Mouse (Mus musculus) erythroblast, embryonic 14.5 days (primary cell): ENCODE data around the gene Prdx6b. TPM values are rescaled to one million over a fixed set of nuclear protein-coding genes. Genes with fewer than 3 reads are reported as not detected.

Source experiments
- H3K27me3 ChIP-seq: 2 replicates; pipeline ENCODE4 v1.6.1; 2012; ENCODE audit warnings: inconsistent platforms; ENCODE audit not compliant: control insufficient read depth
- H3K36me3 ChIP-seq: 2 replicates; pipeline ENCODE4 v1.6.1; 2012; ENCODE audit warnings: mild to moderate bottlenecking, inconsistent platforms; ENCODE audit not compliant: control insufficient read depth
- H3K4me1 ChIP-seq: 2 replicates; pipeline ENCODE4 v1.6.1; 2012; ENCODE audit warnings: inconsistent platforms; ENCODE audit not compliant: control insufficient read depth
- H3K4me3 ChIP-seq: replicated peaks from 2 replicates; pipeline ENCODE3; 2012; ENCODE audit warnings: moderate library complexity, mild to moderate bottlenecking, inconsistent platforms
- H3K9me3 ChIP-seq: 2 replicates; pipeline ENCODE4 v1.6.1; 2012; ENCODE audit warnings: low read length, inconsistent platforms, mixed read lengths; ENCODE audit not compliant: control insufficient read depth
- GATA1 ChIP-seq: IDR thresholded peaks from 2 replicates; pipeline ENCODE4 v1.6.1; 2012; ENCODE audit warnings: low read length, inconsistent platforms, mixed read lengths
- TAL1 ChIP-seq: IDR thresholded peaks from 3 replicates; pipeline ENCODE4 v1.6.1; 2012; ENCODE audit warnings: low read length, inconsistent platforms, mixed read lengths
- polyA plus RNA-seq: library from polyadenylated mRNA; stranded (reverse); fragments of >175 nt; gene quantifications from 2 replicates; pipeline ENCODE4 v1.2.3, GENCODE M21; 2012

Prdx6b gene
- polyA plus RNA-seq, 1 experiment = 0.07 TPM

GRCm38 (mm10) chr2:80275136-80275535, 17.1 kb upstream of the Prdx6b start:
- TF ChIP-seq GATA1 (no peak), TAL1 (no peak)
- Histone ChIP-seq H3K27me3 (no peaks in the 10 kb centered on the region), H3K4me1 (no peaks in the 10 kb centered on the region), H3K9me3 (no peaks in the 10 kb centered on the region), H3K4me3 (no peak overlapping the region), H3K36me3 (no peaks in the 10 kb centered on the region)

DNA sequence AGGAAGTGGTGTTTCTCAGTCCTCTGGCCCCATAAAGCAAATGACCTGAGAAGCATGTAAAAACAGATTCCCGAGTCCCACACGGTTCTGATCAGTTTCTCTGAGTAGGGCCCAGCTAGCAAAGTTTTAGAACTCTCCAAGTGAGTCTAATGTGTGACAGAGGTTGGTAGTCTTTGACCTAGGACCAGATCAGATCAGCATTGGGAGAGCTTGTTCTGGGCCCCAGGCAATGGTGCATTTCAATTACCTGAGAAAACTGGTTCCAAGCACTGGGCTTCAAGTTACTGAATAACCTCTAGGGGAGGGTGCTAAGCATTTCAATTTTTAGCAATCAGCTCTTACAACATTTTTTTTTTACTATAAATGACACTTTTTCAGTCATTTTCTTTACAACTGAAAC, 10.1 kb upstream of the Prdx6b start:
- no peaks in the 10 kb centered on the region for H3K27me3 ChIP-seq
- no peak overlapping the region for H3K4me3 ChIP-seq
- no peaks in the 10 kb centered on the region for H3K36me3 ChIP-seq
- no peaks in the 10 kb centered on the region for H3K4me1 ChIP-seq
- H3K9me3 ChIP-seq = no peaks in the 10 kb centered on the region
- TF ChIP-seq TAL1 (no peak), GATA1 (no peak)

GRCm38 (mm10) chr2:80286397-80286796, 5.9 kb upstream of the Prdx6b start:
- Histone ChIP-seq H3K27me3 (no peaks in the 10 kb centered on the region), H3K4me3 (no peak overlapping the region), H3K9me3 (no peaks in the 10 kb centered on the region), H3K36me3 (no peaks in the 10 kb centered on the region), H3K4me1 (no peaks in the 10 kb centered on the region)
- TF ChIP-seq TAL1 = no peak
- TF ChIP-seq GATA1 = no peak

- Histone ChIP-seq H3K4me3 (no peak overlapping the region), H3K36me3 (no peaks in the 10 kb centered on the region), H3K4me1 (no peaks in the 10 kb centered on the region), H3K9me3 (no peaks in the 10 kb centered on the region), H3K27me3 (no peaks in the 10 kb centered on the region)
- TF ChIP-seq GATA1 = no peak
- TF ChIP-seq TAL1 = no peak
Measured at GRCm38 (mm10) chr2:80298334-80298733, 6.1 kb downstream of the Prdx6b start.

- Histone ChIP-seq H3K36me3 (no peaks in the 10 kb centered on the region), H3K9me3 (no peaks in the 10 kb centered on the region), H3K4me3 (no peak overlapping the region), H3K4me1 (no peaks in the 10 kb centered on the region), H3K27me3 (no peaks in the 10 kb centered on the region)
- TF ChIP-seq TAL1 (no peak), GATA1 (no peak)
Measured at GRCm38 (mm10) chr2:80300806-80301205, 8.5 kb downstream of the Prdx6b start.

- Histone ChIP-seq H3K36me3 (no peaks in the 10 kb centered on the region), H3K4me3 (no peak overlapping the region), H3K4me1 (no peaks in the 10 kb centered on the region), H3K9me3 (no peaks in the 10 kb centered on the region), H3K27me3 (no peaks in the 10 kb centered on the region)
- no peak for TF ChIP-seq GATA1
Measured at GRCm38 (mm10) chr2:80303957-80304356, 11.7 kb downstream of the Prdx6b start.

DNA sequence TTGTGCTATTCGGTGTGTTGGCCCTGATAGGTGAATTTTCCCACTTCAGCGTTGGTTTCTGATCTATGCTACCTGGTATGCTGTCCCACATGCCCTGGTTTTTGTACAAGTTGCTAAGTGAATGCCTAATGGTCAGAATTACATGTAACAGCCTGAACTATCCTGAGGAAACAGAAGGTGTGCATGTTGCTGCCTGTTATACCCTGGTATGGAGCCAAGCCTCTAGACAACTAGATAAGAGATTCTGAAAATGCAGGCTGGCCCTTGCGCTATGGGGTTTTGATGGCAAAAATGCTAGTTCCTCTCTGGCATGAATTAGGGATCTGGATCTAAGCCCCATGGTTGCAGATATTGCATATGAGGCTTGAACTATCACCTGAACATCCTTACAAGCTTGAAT, 15.4 kb downstream of the Prdx6b start:
- Histone ChIP-seq H3K4me1 (no peaks in the 10 kb centered on the region), H3K36me3 (no peaks in the 10 kb centered on the region), H3K9me3 (no peaks in the 10 kb centered on the region), H3K4me3 (no peak overlapping the region), H3K27me3 (0 out of 2 replicates have a peak, but pooled peaks cover 3% of the 10 kb centered on the region)
- TF ChIP-seq TAL1 = no peak
- no peak for TF ChIP-seq GATA1

- Histone ChIP-seq H3K9me3 (no peaks in the 10 kb centered on the region), H3K27me3 (0 out of 2 replicates have a peak, but pooled peaks cover 3% of the 10 kb centered on the region), H3K36me3 (no peaks in the 10 kb centered on the region), H3K4me1 (peaks cover 4% of the 10 kb centered on the region), H3K4me3 (no peak overlapping the region)
- no peak for TF ChIP-seq TAL1
- TF ChIP-seq GATA1 = no peak
Measured at GRCm38 (mm10) chr2:80309775-80310174, 17.5 kb downstream of the Prdx6b start.

GRCm38 (mm10) chr2:80310772-80311171, 18.5 kb downstream of the Prdx6b start:
- Histone ChIP-seq H3K4me3 (no peak overlapping the region), H3K27me3 (0 out of 2 replicates have a peak, but pooled peaks cover 3% of the 10 kb centered on the region), H3K9me3 (no peaks in the 10 kb centered on the region), H3K4me1 (peaks cover 8% of the 10 kb centered on the region), H3K36me3 (no peaks in the 10 kb centered on the region)
- TF ChIP-seq GATA1 (no peak), TAL1 (no peak)

DNA sequence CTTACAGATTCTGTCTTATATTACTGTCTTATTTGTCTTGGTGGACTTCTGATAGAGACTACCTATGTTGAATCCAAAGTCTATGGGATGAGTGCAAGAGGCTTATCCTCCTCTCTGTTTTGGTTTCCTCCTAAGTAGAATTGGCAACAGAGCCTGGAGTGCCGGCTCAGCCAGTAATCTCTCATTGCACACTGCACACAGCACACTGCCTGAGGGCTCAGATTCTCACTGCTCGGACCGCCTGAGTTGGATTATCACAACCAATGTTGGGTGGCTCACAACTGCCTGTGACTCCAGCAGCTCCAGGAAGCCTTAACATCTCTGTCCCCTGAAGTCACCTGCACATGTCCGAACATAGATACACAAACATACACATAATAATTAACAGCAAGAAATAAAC, 19.1 kb downstream of the Prdx6b start:
- Histone ChIP-seq H3K36me3 (no peaks in the 10 kb centered on the region), H3K9me3 (no peaks in the 10 kb centered on the region), H3K27me3 (0 out of 2 replicates have a peak, but pooled peaks cover 3% of the 10 kb centered on the region), H3K4me3 (no peak overlapping the region), H3K4me1 (peaks cover 14% of the 10 kb centered on the region)
- TF ChIP-seq TAL1 (no peak), GATA1 (no peak)
